Mouse (Mus musculus) megakaryocyte, embryonic 14.5 days (primary cell): Measurements from ENCODE around the gene Maml3. TPM values are rescaled to one million over a fixed set of nuclear protein-coding genes. Genes with fewer than 3 reads are reported as not detected.

Source experiments
- H3K27me3 ChIP-seq: replicated peaks from 2 replicates; pipeline ENCODE3; 2012; ENCODE audit warnings: inconsistent platforms
- H3K36me3 ChIP-seq: replicated peaks from 2 replicates; pipeline ENCODE3; 2012; ENCODE audit warnings: low read length, inconsistent platforms, mixed read lengths
- H3K4me1 ChIP-seq: 2 replicates; pipeline ENCODE4 v1.6.1; 2012; ENCODE audit warnings: inconsistent platforms
- H3K4me3 ChIP-seq: replicated peaks from 2 replicates; pipeline ENCODE3; 2012; ENCODE audit warnings: moderate library complexity, mild to moderate bottlenecking, inconsistent platforms
- H3K9me3 ChIP-seq: 2 replicates; pipeline ENCODE4 v1.6.1; 2012; ENCODE audit warnings: inconsistent platforms
- FLI1 ChIP-seq: IDR thresholded peaks from 2 replicates; pipeline ENCODE4 v1.6.1; 2012; ENCODE audit warnings: low read length, inconsistent platforms, mixed read lengths
- GATA1 ChIP-seq: IDR thresholded peaks from 3 replicates; pipeline ENCODE4 v1.6.1; 2012; ENCODE audit warnings: mixed read lengths, low read length, inconsistent platforms, borderline replicate concordance
- polyA plus RNA-seq: library from polyadenylated mRNA; stranded (reverse); fragments of >175 nt; gene quantifications from 2 replicates; pipeline ENCODE4 v1.2.3, GENCODE M21; 2012; ENCODE audit warnings: low replicate concordance; ENCODE audit not compliant: insufficient read depth

Maml3 gene
- polyA plus RNA-seq, 1 experiment, result 2.4 TPM

DNA sequence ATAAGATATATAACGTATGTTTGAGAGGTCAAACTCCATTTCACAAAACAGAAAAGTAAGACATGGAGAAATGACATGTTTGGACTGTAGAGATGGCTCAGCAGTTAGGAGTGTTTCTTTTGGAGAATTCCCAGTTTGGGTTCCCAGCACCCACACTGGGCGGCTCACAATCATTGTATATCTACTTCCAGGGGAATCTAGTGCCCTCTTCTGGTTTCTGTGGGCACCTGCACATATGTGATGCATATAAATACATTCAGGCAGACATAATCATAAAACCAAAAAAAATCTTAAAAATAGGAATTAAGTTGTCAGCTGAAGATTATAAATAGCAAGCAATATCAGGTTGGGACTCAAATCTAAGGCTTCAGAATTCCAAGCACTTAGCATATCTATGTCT lies 316.9 kb downstream of the Maml3 start:
- Histone ChIP-seq H3K9me3 (no peaks in the 10 kb centered on the region), H3K27me3 (no peaks in the 10 kb centered on the region), H3K36me3 (peaks cover 15% of the 10 kb centered on the region), H3K4me3 (no peak overlapping the region), H3K4me1 (peaks cover 32% of the 10 kb centered on the region)
- no peak for TF ChIP-seq GATA1
- TF ChIP-seq FLI1, result no peak

DNA sequence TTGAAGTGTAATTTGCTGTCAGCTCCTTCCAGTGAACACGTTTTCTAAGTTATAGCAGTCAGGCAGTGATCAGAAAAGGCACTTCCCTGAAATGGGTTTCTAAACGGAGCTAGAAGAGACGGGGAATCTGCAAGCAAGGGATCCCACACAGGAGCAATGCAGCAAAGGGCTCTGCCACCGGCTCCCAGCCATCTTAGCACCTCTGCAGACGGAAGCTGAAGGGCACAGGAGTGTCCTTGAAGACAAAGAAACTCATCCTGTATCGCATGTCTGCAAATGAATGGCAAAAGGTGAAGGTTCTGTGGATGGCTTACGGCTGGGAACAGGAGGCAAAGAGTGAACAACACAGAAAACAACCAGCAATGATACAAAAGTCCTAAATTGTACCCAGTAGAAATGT lies 319.1 kb downstream of the Maml3 start:
- TF ChIP-seq FLI1 (no peak), GATA1 (no peak)
- H3K27me3 ChIP-seq, result no peaks in the 10 kb centered on the region
- peaks cover 5% of the 10 kb centered on the region; the same call in 1 of the 2 replicates for H3K9me3 ChIP-seq
- peaks cover 42% of the 10 kb centered on the region for H3K4me1 ChIP-seq
- H3K36me3 ChIP-seq, result peaks cover 24% of the 10 kb centered on the region
- H3K4me3 ChIP-seq, result no peak overlapping the region

DNA sequence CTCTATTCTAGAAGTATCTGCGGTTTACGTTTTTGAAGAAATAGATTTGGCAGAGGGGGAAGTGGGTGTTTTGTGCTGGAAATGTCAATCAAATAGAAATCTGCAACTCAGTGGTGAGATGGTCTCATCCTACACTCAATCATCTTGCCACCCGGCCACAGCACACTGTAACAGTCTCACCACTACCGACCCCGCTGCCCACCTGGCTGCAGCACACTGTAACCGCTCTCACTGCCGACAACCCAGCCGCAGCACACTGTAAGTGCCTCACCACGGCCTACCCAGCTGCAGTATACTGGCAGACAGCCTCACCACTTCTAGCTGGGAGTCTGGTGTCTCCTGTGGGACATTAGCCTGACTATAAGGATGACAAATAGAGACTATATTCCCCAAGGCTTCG lies 322.7 kb downstream of the Maml3 start:
- no peak for TF ChIP-seq FLI1
- no peak for TF ChIP-seq GATA1
- peak overlapping the region; percentile 64 for H3K4me3 ChIP-seq
- no peaks in the 10 kb centered on the region for H3K27me3 ChIP-seq
- peaks cover 5% of the 10 kb centered on the region; the same call in 1 of the 2 replicates for H3K9me3 ChIP-seq
- H3K36me3 ChIP-seq, result peaks cover 31% of the 10 kb centered on the region
- peaks cover 43% of the 10 kb centered on the region for H3K4me1 ChIP-seq

DNA sequence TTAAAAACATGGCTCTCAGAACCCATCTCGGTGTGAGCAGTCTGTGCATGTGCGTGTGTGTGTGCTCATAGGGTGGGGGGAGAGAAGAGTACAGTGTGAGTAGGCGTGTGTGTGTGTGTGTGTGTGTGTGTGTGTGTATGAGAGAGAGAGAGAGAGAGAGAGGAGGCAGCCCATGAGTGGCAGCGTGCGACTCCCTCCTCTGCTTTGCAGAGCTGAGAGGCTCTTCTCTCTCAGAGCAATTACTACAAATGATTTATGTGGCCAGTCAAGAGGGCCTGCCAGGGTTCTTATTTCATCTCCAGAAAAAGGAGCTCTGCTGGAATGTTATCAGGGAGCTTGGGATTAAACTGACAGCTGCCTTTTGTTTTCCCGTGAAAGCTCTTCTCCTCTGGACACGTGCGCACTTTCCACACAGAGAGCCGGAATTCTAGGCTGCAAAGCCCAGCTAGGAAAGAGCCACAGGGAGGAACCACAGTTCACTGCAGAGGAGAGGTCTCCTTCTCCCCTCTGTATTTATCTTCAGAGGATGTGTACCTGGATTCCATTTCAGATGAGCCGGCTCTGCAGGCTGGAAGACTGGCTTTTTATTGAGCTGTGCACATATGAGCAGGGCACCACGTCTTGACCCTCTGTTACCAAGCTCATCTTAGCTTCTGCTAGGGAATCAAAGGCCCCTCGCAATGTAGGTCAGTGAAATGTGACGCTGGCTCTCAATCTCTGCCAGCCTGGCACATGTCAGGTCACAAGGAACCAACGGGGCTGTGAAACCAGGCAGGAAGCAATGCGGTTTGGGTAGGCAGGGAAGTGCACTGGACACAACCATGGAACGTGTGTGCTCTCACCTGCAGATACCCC lies 325.9 kb downstream of the Maml3 start:
- Histone ChIP-seq H3K27me3 (no peaks in the 10 kb centered on the region), H3K4me1 (peaks cover 47% of the 10 kb centered on the region), H3K9me3 (peaks cover 5% of the 10 kb centered on the region; the same call in 1 of the 2 replicates), H3K36me3 (peaks cover 31% of the 10 kb centered on the region), H3K4me3 (no peak overlapping the region)
- TF ChIP-seq FLI1 (no peak), GATA1 (no peak)

DNA sequence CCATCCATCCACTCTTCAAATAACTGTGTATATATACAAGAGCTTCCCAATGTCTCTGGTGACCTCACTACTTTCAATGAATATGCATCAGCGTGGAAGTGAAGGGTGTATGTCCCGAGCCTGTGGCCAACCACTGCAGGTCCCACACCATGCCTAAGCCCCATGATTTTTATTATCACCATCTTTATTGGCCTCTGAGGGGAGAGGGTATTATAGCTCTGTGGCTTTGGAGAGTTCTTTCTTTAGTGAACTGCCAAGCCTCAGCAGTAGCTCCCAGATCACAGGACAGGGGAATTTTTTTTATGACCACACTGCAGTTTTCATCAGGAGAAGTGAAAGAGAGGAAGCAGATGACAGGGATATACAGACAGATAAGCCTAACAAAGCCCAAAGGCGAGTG lies 326.7 kb downstream of the Maml3 start:
- TF ChIP-seq GATA1 (no peak), FLI1 (no peak)
- Histone ChIP-seq H3K9me3 (peaks cover 5% of the 10 kb centered on the region; the same call in 1 of the 2 replicates), H3K27me3 (no peaks in the 10 kb centered on the region), H3K4me1 (peaks cover 53% of the 10 kb centered on the region), H3K4me3 (no peak overlapping the region), H3K36me3 (peaks cover 31% of the 10 kb centered on the region)

DNA sequence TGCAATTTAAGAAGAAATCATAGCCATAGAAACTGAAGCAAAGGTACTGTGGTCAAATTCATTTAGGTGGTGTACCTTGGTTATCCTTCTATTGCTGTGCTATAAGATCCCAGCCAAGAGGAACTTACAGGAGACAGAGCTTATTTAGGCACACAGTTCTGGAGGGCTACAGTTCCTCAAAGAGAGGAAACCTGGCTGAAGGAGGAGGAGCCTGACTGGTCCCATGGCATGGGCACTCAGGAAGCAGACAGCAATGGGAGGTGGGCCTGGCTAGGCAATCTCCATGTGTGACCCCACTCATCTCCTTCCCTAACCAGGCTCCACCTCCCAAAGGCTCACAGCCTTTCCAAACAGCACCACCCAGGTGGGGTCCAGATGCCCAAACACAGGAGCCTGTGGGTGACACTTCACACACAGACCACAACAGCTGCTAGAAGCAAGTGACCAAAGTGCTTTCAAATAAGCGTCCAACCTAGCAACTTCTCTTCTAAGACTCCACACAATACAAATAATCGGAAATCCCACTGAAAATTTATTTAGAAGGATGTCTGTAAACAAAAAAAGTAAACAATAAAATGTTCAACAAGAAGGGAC lies 328.8 kb downstream of the Maml3 start:
- Histone ChIP-seq H3K36me3 (peaks cover 30% of the 10 kb centered on the region), H3K4me3 (no peak overlapping the region), H3K4me1 (peaks cover 56% of the 10 kb centered on the region), H3K9me3 (no peaks in the 10 kb centered on the region), H3K27me3 (no peaks in the 10 kb centered on the region)
- TF ChIP-seq GATA1 (no peak), FLI1 (no peak)

DNA sequence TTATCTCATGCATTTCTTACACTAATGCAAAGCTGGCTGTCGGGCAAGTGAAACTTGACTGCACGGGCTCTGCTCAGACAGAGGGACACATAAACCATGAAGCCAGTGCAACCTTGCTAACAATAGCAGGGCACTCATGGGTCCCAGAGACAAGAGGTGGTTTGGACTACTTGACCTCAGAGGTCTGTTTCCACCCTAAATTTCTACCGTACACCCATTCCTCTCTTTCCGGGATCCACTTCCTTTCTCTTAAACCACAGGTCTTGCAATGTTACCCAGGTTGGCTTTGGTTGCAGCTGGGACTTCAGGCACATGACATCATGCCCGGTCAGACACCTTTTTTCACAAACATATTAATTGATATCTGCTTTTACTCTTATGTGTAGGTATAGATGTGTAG lies 331.3 kb downstream of the Maml3 start:
- peaks cover 49% of the 10 kb centered on the region for H3K4me1 ChIP-seq
- no peak overlapping the region for H3K4me3 ChIP-seq
- peaks cover 34% of the 10 kb centered on the region for H3K36me3 ChIP-seq
- TF ChIP-seq FLI1, result no peak
- no peak for TF ChIP-seq GATA1
- H3K9me3 ChIP-seq, result peaks cover 15% of the 10 kb centered on the region
- no peaks in the 10 kb centered on the region for H3K27me3 ChIP-seq

DNA sequence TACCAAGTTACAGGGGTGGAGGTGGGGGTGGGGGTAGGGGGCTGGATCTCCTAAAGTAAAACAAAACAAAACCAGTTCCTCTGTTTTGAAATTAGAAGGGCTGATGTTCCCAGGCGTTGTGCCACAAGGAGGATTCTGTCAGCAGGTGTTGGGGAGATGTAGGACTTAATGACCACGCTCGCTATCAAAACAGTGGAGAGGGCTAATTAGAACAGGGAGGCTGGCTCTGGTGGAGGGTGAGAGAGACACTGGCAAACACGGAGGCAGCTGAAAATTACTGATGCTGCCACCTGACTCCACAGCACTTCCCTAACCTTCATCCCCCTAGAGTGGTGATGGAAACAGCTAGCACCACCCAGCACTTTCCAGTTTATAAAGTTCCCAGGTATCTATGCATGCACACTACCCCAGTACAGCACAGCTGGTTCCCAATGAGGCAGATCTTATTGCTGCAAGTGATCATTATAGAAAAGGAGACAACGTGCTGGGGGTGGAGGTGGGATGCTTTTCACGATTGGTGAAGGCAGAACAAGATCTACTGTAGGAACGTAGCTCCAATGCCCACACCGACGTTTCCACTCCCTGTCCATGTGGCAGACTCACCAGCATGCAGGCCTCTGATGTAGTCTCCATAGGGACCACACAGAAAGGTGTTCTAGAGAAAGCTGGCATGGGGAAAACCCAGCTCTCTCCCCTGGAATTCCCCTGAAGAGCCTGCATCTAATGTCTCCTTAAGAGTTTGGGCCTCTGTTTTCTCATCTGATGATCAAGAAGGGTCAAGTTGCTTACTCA lies 332.8 kb downstream of the Maml3 start:
- Histone ChIP-seq H3K36me3 (peaks cover 41% of the 10 kb centered on the region), H3K9me3 (peaks cover 15% of the 10 kb centered on the region), H3K4me1 (peaks cover 49% of the 10 kb centered on the region), H3K4me3 (peak overlapping the region; percentile 9), H3K27me3 (no peaks in the 10 kb centered on the region)
- TF ChIP-seq FLI1 (no peak), GATA1 (no peak)

DNA sequence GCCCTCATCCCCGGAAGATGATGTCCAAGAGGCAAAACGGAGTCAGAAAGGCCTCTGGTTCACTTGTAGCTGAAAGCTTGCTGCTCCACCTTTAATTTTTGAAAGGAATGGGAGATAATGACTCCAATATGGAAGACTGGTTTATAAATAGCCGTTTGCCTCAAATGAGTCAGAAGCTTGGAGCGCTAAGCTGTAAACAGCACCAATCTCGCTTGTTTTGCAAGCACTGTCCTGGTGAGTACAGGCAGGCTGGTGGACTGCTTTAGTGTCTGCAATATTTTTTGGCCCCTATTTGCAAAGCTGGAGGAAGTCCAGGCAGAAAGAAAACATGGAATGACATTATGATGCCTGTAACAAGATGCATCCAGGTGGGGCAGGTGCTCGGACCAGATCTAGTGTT lies 335.7 kb downstream of the Maml3 start:
- H3K9me3 ChIP-seq, result peaks cover 15% of the 10 kb centered on the region
- no peak for TF ChIP-seq FLI1
- no peak for TF ChIP-seq GATA1
- H3K4me1 ChIP-seq, result peaks cover 50% of the 10 kb centered on the region
- H3K36me3 ChIP-seq, result peaks cover 43% of the 10 kb centered on the region
- no peaks in the 10 kb centered on the region for H3K27me3 ChIP-seq
- no peak overlapping the region for H3K4me3 ChIP-seq

DNA sequence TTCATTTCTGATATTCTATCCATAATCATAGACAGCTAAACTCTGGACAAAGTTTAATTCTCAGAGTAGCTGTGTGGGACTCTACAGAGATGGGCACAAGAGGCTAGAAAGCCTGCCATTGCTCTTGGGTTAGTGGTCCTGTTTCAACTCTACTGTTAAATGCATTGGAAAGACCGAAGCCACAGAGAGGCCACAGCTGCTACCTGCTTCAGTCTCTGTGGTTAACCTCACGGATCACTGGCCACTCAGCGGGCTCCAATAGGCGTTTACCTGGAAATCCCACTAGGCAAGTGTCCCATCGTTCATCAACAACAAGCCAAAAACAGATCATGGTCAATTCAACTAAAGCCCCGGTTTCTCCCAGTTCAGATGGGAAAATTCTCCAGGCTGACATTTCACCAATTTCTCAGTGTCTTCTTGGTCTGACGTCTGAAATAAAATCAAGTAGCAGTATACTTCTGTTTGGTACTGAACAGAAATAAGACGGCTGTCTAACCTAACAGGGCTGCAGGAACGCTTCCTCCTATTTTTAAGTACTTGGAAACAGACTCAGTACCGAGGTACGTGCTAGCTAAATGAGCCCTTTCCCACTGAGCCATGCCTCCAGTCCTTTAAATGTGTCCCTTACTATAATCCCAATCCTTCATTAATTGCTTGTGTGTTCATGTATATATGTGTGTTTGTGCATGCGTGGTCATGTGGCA lies 339.5 kb downstream of the Maml3 start:
- Histone ChIP-seq H3K4me1 (peaks cover 54% of the 10 kb centered on the region), H3K4me3 (peak overlapping the region; percentile 53), H3K27me3 (no peaks in the 10 kb centered on the region), H3K36me3 (peaks cover 70% of the 10 kb centered on the region), H3K9me3 (peaks cover 11% of the 10 kb centered on the region)
- no peak for TF ChIP-seq FLI1
- no peak for TF ChIP-seq GATA1
